Mouse (Mus musculus): ENCODE measurements around the gene Slc16a3. TPM values are rescaled to one million over a fixed set of nuclear protein-coding genes. Genes with fewer than 3 reads are reported as not detected.

Gene Slc16a3
- polyA plus RNA-seq, 1 experiment from 2014 or later, result 131 TPM

GRCm38 (mm10) chr11:120964195-120965157 is 16.2 kb downstream of the Slc16a3 start:
- peaks cover 16% of the 10 kb centered on the region for H3K4me1 ChIP-seq
- H3K27ac ChIP-seq (replicated peaks), result no peak overlapping the region
- no peak overlapping the region for H3K4me3 ChIP-seq
- DNase-seq (ENCODE audit: low spot score), result no peak
- H3K27me3 ChIP-seq (replicated peaks; ENCODE audit: low read depth, poor library complexity, severe bottlenecking), result no peaks in the 10 kb centered on the region
- WGBS, result 89% methylated on average over 10 of the region's 10 CpGs
- H3K36me3 ChIP-seq (replicated peaks), result peaks cover 100% of the 10 kb centered on the region
- no peaks in the 10 kb centered on the region for H3K9me3 ChIP-seq

- H3K9me3 ChIP-seq, result no peaks in the 10 kb centered on the region
- no peaks in the 10 kb centered on the region for H3K27me3 ChIP-seq (replicated peaks; ENCODE audit: low read depth, poor library complexity, severe bottlenecking)
- H3K4me1 ChIP-seq, result peaks cover 14% of the 10 kb centered on the region
- peaks cover 100% of the 10 kb centered on the region for H3K36me3 ChIP-seq (replicated peaks)
- no peak overlapping the region for H3K4me3 ChIP-seq
- 84% methylated on average over 4 of the region's 4 CpGs for WGBS
- H3K27ac ChIP-seq (replicated peaks), result no peak overlapping the region
- DNase-seq (ENCODE audit: low spot score), result no peak
Observed at GRCm38 (mm10) chr11:120965587-120965986, 17.3 kb downstream of the Slc16a3 start.

- Histone ChIP-seq H3K9me3 (no peaks in the 10 kb centered on the region), H3K27ac (replicated peaks) (no peak overlapping the region), H3K36me3 (replicated peaks) (peaks cover 100% of the 10 kb centered on the region), H3K27me3 (replicated peaks; ENCODE audit: low read depth, poor library complexity, severe bottlenecking) (no peaks in the 10 kb centered on the region), H3K4me1 (peaks cover 11% of the 10 kb centered on the region), H3K4me3 (no peak overlapping the region)
- DNase-seq (ENCODE audit: low spot score), result no peak
- WGBS, result 93% methylated on average over 5 of the region's 5 CpGs
Observed at GRCm38 (mm10) chr11:120969742-120970141, 21.5 kb downstream of the Slc16a3 start.

GRCm38 (mm10) chr11:120971237-120971636 is 23.0 kb downstream of the Slc16a3 start:
- Histone ChIP-seq H3K4me1 (peaks cover under 1% of the 10 kb centered on the region; the same call in 1 of the 2 replicates), H3K36me3 (replicated peaks) (peaks cover 100% of the 10 kb centered on the region), H3K4me3 (no peak overlapping the region), H3K9me3 (no peaks in the 10 kb centered on the region), H3K27me3 (replicated peaks; ENCODE audit: low read depth, poor library complexity, severe bottlenecking) (no peaks in the 10 kb centered on the region), H3K27ac (replicated peaks) (no peak overlapping the region)
- WGBS, result 90% methylated on average over 5 of the region's 5 CpGs
- no peak for DNase-seq (ENCODE audit: low spot score)

- no peak overlapping the region for H3K27ac ChIP-seq (replicated peaks)
- H3K4me3 ChIP-seq, result no peak overlapping the region
- no peaks in the 10 kb centered on the region for H3K27me3 ChIP-seq (replicated peaks; ENCODE audit: low read depth, poor library complexity, severe bottlenecking)
- H3K9me3 ChIP-seq, result no peaks in the 10 kb centered on the region
- 88% methylated on average over 6 of the region's 6 CpGs for WGBS
- H3K36me3 ChIP-seq (replicated peaks), result peaks cover 100% of the 10 kb centered on the region
- no peaks in the 10 kb centered on the region for H3K4me1 ChIP-seq
- no peak for DNase-seq (ENCODE audit: low spot score)
Observed at GRCm38 (mm10) chr11:120973318-120973717, 25.0 kb downstream of the Slc16a3 start.

GRCm38 (mm10) chr11:120979711-120980426 is 31.6 kb downstream of the Slc16a3 start:
- WGBS, result 87% methylated on average over 8 of the region's 8 CpGs
- DNase-seq (ENCODE audit: low spot score), result no peak
- peaks cover 100% of the 10 kb centered on the region for H3K36me3 ChIP-seq (replicated peaks)

GRCm38 (mm10) chr11:120980427-120981035 is 32.3 kb downstream of the Slc16a3 start:
- 90% methylated on average over 9 of the region's 9 CpGs for WGBS
- H3K4me3 ChIP-seq, result no peak overlapping the region
- no peaks in the 10 kb centered on the region for H3K27me3 ChIP-seq (replicated peaks; ENCODE audit: low read depth, poor library complexity, severe bottlenecking)
- H3K4me1 ChIP-seq, result no peaks in the 10 kb centered on the region
- DNase-seq (ENCODE audit: low spot score), result no peak
- H3K27ac ChIP-seq (replicated peaks), result no peak overlapping the region
- no peaks in the 10 kb centered on the region for H3K9me3 ChIP-seq
- peaks cover 100% of the 10 kb centered on the region for H3K36me3 ChIP-seq (replicated peaks)

More at GRCm38 (mm10) chr11:120979711-120980426, 31.6 kb downstream of the Slc16a3 start:
- H3K27ac ChIP-seq (replicated peaks), result no peak overlapping the region
- no peaks in the 10 kb centered on the region for H3K4me1 ChIP-seq
- H3K27me3 ChIP-seq (replicated peaks; ENCODE audit: low read depth, poor library complexity, severe bottlenecking), result no peaks in the 10 kb centered on the region
- no peak overlapping the region for H3K4me3 ChIP-seq
- H3K9me3 ChIP-seq, result no peaks in the 10 kb centered on the region

GRCm38 (mm10) chr11:120981661-120982060 is 33.4 kb downstream of the Slc16a3 start:
- H3K27me3 ChIP-seq (replicated peaks; ENCODE audit: low read depth, poor library complexity, severe bottlenecking), result no peaks in the 10 kb centered on the region
- no peaks in the 10 kb centered on the region for H3K4me1 ChIP-seq
- no peak overlapping the region for H3K4me3 ChIP-seq
- H3K36me3 ChIP-seq (replicated peaks), result peaks cover 100% of the 10 kb centered on the region
- 92% methylated on average over 4 of the region's 4 CpGs for WGBS
- no peak overlapping the region for H3K27ac ChIP-seq (replicated peaks)
- no peak for DNase-seq (ENCODE audit: low spot score)
- no peaks in the 10 kb centered on the region for H3K9me3 ChIP-seq

- H3K27me3 ChIP-seq (replicated peaks; ENCODE audit: low read depth, poor library complexity, severe bottlenecking), result no peaks in the 10 kb centered on the region
- H3K9me3 ChIP-seq, result no peaks in the 10 kb centered on the region
- no peaks in the 10 kb centered on the region for H3K4me1 ChIP-seq
- H3K27ac ChIP-seq (replicated peaks), result no peak overlapping the region
- no peak overlapping the region for H3K4me3 ChIP-seq
- H3K36me3 ChIP-seq (replicated peaks), result peaks cover 100% of the 10 kb centered on the region
- DNase-seq (ENCODE audit: low spot score), result no peak
Observed at GRCm38 (mm10) chr11:120982459-120982858, 34.2 kb downstream of the Slc16a3 start.

- Histone ChIP-seq H3K36me3 (replicated peaks) (peaks cover 92% of the 10 kb centered on the region), H3K9me3 (no peaks in the 10 kb centered on the region), H3K27ac (replicated peaks) (no peak overlapping the region), H3K27me3 (replicated peaks; ENCODE audit: low read depth, poor library complexity, severe bottlenecking) (no peaks in the 10 kb centered on the region), H3K4me3 (no peak overlapping the region), H3K4me1 (peaks cover 18% of the 10 kb centered on the region)
- 91% methylated on average over 4 of the region's 4 CpGs for WGBS
- no peak for DNase-seq (ENCODE audit: low spot score)
Observed at GRCm38 (mm10) chr11:120984448-120985330, 36.4 kb downstream of the Slc16a3 start.

- Histone ChIP-seq H3K4me3 (no peak overlapping the region), H3K27me3 (replicated peaks; ENCODE audit: low read depth, poor library complexity, severe bottlenecking) (no peaks in the 10 kb centered on the region), H3K27ac (replicated peaks) (no peak overlapping the region), H3K4me1 (peaks cover 36% of the 10 kb centered on the region), H3K36me3 (replicated peaks) (peaks cover 63% of the 10 kb centered on the region), H3K9me3 (no peaks in the 10 kb centered on the region)
- DNase-seq (ENCODE audit: low spot score), result no peak
- WGBS, result 88% methylated on average over 3 of the region's 3 CpGs
Observed at GRCm38 (mm10) chr11:120987608-120988007, 39.3 kb downstream of the Slc16a3 start.

- Histone ChIP-seq H3K27me3 (replicated peaks; ENCODE audit: low read depth, poor library complexity, severe bottlenecking) (no peaks in the 10 kb centered on the region), H3K27ac (replicated peaks) (no peak overlapping the region), H3K36me3 (replicated peaks) (peaks cover 55% of the 10 kb centered on the region), H3K4me3 (peak overlapping the region; percentile 99), H3K4me1 (peaks cover 40% of the 10 kb centered on the region), H3K9me3 (no peaks in the 10 kb centered on the region)
- DNase-seq (ENCODE audit: low spot score), result no peak
- 88% methylated on average over 4 of the region's 4 CpGs for WGBS
Observed at GRCm38 (mm10) chr11:120988410-120988809, 40.1 kb downstream of the Slc16a3 start.
